Mouse (Mus musculus) brown adipose tissue, adult 24 weeks (tissue): Measurements from ENCODE around the gene Jak3. TPM values are rescaled to one million over a fixed set of nuclear protein-coding genes. Genes with fewer than 3 reads are reported as not detected.
"Not testable (repeated sequence)": the region's sequence is repeated elsewhere in the genome, so short reads cannot be mapped to it uniquely, and the experiment has no call there.

Experiments
- H3K27ac ChIP-seq: fragments of 200-500 bp; replicated peaks from 2 replicates; pipeline ENCODE4 v1.5.1; 2012; ENCODE audit warnings: low read depth, mild to moderate bottlenecking, low read length
- H3K4me1 ChIP-seq: fragments of 200-500 bp; 2 replicates; pipeline ENCODE4 v1.6.1; 2012; ENCODE audit warnings: low read length, mixed read lengths; ENCODE audit not compliant: control insufficient read depth, insufficient read depth, insufficient read length
- H3K4me3 ChIP-seq: fragments of 200-500 bp; 2 replicates; pipeline ENCODE4 v1.5.1; 2012; ENCODE audit warnings: low read depth, mild to moderate bottlenecking, low read length, moderate library complexity; ENCODE audit not compliant: insufficient read depth
- polyA plus RNA-seq: library from polyadenylated mRNA; stranded (reverse); fragments of >200 nt; gene quantifications from 2 replicates; pipeline ENCODE4 v1.2.4, GENCODE M21; 2012; ENCODE audit not compliant: missing spikeins, insufficient read depth, insufficient read length

Gene Jak3
- polyA plus RNA-seq, 1 experiment: 13.9 TPM

DNA sequence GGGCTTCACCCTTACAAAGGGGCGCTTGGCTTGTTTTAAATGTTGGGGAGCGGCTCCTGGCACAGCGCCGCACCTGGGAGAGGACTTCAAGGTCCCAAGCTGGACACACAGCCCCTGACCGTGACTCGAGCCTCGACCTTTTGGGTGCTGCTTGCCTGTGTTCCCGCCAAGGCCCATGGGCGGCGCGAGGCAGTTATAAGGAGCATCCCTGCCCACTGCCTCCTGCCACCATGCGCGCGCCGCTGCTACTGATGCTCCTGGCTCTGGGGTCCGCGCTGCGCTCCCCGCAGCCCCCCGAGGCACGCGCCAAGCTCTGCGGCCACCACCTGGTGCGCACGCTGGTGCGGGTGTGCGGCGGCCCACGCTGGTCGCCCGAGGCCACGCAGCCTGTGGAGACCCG, 12.9 kb downstream of the Jak3 start, which contains the start of gene Insl3:
Insl3 (plus strand) TSS at position 187 of the 400 bp plus-strand sequence.
- Histone ChIP-seq H3K4me1 (no peaks in the 10 kb centered on the region; the same call in 1 of the 2 replicates), H3K27ac (no peak within 1 kb of the TSS), H3K4me3 (no peak within 1 kb of the TSS)

DNA sequence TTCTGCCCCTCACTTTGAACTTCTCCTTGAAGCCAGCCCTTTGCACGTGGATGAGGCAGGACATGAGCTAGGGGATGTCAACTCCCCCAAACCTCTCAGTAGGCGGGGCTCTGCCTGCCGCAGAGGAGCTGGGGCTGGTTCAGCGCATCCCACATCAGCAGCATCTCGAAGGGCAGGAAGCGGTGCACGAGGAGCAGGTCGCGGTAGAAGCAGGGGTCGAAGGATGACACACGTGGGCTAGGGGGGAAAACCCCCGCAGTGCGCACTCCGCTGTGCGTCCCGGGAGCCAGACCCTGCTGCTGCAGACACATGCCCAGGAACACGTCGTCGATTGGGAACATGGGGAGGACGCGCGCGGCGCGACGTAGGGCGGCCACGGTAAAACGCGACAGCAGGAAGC, 16.4 kb downstream of the Jak3 start:
- no peak overlapping the region for H3K4me3 ChIP-seq
- no peaks in the 10 kb centered on the region; the same call in 1 of the 2 replicates for H3K4me1 ChIP-seq

DNA sequence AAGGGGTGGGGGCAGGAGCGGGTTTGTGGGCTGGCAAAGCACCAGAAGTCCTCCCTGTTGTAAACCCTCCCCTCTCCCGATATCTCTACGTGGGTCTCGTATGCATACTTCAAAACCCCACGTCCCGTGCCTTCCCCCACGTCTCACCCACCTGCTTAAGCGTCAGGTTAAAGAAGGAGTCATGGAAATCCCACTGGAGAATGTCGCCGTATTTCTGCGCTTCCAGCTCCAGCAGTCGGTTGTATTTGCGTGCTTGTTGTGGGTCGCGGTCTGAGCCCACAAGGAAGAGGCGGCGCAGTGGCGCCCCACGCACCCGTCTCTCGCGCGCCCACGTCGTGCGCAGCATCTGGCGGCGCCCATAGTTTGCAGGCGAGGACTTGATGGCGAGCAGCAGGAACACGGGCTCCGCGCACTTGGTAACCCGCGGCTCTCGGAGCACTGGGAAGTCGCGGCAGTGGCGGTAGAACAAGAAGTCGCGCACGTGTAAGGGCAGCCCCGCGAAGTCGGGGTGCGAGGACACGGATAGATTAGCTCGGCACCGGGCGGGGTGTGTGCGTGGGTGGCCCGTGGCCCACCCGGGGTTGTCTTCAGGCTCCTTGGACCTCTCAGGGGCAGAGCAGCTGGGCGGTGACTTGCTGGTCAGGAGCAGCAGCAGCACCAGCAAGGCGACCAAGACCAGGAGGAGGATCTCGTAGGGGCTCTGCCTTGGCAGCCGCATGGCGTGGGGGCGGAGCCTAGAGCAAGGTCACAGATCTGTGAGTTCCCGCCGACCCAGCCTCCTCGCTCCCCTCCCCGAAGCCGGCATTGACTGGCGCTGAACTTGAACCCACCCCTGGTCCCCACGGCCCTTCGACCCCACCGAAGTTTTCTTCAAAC, 17.3 kb downstream of the Jak3 start:
- no peak overlapping the region for H3K4me3 ChIP-seq
- H3K4me1 ChIP-seq: no peaks in the 10 kb centered on the region; the same call in 1 of the 2 replicates
- H3K27ac ChIP-seq: no peak overlapping the region

More for the DNA sequence above, 16.4 kb downstream of the Jak3 start:
- no peak overlapping the region for H3K27ac ChIP-seq

DNA sequence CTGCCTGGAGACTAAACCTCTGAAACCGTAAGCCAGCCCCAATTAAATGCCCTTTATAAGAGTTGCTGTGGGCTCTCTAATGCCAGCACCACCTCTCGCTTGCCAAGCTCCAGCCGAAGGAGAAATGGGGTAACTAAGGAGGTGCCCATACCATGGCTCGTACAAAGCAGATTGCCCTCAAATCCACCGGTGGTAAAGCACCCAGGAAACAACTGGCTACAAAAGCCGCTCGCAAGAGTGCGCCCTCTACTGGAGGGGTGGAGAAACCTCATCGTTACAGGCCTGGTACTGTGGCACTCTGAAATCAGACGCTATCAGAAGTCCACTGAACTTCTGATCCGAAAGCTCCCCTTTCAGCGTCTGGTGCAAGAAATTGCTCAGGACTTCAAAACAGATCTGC, 19.4 kb downstream of the Jak3 start:
- H3K27ac ChIP-seq, H3K4me1 ChIP-seq, H3K4me3 ChIP-seq: not testable (repeated sequence)

DNA sequence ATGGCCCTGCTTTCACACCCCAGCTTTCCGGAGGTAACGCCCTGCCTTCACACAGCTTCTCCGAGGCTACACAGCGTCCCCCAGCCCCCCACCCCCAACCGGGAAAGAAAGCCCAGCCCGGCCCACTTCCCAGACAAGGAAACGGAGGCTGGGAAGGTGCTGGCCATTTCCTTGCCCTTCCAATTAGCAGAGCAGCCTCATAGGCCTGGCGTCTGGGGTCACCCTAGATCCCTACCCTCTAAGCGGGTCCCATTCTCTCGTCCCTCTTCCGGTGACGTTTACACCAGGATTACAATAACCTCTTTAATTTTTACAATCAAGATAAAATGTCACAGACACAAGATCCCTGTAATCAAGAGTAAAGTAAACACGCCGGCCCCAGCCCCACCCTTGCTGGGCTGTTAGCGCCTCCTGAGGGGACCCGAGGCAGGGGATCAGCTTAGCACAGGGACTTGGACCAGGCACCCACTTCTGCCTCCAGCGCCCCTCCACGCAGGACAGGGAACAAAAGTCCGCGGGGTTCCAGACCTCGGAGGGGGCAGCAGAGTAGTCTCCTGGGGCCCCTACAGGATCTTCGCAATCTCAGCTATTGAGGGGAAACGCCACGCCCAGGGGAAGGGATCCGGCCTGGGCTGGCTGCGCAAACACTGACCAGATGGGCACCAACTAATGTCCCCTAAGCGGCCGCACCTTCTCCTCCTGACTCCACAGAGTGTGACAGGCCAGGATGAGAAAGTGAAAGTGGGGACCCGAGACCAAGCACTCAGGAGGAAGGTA, 24.6 kb downstream of the Jak3 start:
- H3K27ac ChIP-seq: peak overlapping the region; percentile 94
- H3K4me3 ChIP-seq: peak overlapping the region; percentile 83
- H3K4me1 ChIP-seq: no peaks in the 10 kb centered on the region

DNA sequence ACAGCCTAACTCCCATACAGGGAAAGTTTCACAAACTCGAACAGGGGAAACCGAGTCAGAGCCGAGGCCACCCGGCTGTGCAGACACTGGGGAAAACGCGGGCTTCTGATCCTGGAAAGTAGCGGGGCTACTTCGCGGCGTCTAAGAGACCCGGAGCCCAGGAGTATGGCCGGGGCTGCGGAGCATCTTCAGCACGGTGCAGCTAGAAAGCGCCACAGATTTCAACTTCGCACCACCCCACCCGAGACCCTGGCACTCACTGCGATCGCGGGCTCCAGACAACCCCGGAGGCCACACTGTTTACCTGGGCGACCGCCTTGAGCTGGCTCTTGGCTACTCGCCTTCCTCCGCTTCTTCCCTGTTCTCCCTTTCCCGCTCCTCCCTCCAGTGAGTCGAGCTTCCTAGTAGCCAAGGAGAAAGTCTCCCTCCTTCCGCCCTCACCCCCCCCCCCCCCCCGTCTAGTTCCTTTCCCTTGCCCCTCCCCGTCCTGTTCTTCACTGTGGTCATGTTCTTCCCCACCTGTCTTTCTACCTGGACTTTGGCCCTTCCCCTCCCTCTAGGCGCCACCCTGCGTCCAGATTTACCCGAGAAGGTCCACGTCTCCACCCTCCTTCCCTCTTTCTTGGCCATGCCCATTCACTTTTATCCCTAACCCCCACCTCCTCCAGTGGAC, 25.5 kb downstream of the Jak3 start, which contains the start of gene B3gnt3:
B3gnt3 (minus strand) TSS at position 376 of the 673 bp plus-strand sequence.
- H3K4me3 ChIP-seq: peak within 1 kb of the TSS; percentile 83
- H3K4me1 ChIP-seq: no peaks in the 10 kb centered on the region
- H3K27ac ChIP-seq: peak within 1 kb of the TSS; percentile 94

DNA sequence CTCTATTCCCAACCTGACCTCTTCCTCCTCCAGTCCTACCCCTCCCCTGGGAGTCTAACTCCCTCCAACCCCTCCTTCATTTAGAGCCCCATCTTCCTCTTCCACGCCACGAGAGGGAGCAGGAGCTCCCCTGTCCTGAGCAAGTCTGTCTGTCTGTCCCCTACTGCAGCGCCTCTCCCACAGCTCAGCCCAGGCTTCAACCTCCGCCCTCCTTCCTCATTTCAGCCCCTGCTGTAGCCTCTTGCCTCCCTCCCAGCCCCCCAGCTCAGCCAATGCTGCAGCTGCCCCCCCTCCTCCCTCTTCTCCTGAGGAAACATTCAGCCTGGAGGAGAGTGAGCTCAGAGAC, 26.0 kb downstream of the Jak3 start:
- H3K4me1 ChIP-seq: no peaks in the 10 kb centered on the region
- peak overlapping the region; percentile 34 for H3K4me3 ChIP-seq
- H3K27ac ChIP-seq: 0 out of 2 replicates have a peak overlapping the region, but pooled peaks have one; percentile 55

DNA sequence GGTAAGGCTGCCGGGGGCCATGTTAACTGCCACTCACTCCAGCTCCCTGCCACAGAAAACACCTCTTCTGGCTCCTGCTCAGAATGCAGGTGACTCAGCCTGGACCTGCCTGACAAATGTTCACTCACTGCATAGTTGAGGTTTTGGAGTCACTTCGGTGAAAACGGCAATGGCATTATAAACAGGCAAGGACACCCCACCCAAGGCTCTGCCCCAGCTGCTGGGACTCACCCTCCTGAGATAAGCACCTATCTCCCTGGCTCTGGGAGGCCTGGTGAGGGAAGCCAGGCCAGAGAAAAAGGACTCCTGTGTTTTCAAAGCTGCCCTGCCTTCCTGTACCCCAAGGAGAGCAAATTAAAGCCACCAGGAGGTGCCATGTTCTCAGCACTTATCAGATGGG, 26.8 kb downstream of the Jak3 start:
- H3K4me3 ChIP-seq: no peak overlapping the region
- H3K27ac ChIP-seq: no peak overlapping the region
- no peaks in the 10 kb centered on the region for H3K4me1 ChIP-seq

DNA sequence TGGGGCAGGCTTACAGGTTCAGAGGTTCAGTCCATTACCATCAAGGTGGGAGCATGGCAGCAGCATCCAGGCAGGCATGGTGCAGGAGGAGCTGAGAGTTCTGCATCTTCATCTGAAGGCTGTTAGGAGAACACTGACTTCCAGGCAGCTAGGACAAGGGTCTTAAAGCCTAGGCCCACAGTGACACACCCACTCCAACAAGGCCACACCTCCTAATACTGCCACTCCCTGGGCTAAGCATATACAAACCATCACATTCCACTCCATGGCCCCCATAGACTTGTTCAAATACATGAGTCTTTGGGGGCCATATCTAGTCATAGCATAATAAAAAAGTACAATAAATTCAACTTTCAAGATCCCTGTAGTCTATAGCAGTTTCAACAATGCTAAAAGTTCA, 27.3 kb downstream of the Jak3 start:
- H3K4me3 ChIP-seq, H3K4me1 ChIP-seq, H3K27ac ChIP-seq: not testable (repeated sequence)

DNA sequence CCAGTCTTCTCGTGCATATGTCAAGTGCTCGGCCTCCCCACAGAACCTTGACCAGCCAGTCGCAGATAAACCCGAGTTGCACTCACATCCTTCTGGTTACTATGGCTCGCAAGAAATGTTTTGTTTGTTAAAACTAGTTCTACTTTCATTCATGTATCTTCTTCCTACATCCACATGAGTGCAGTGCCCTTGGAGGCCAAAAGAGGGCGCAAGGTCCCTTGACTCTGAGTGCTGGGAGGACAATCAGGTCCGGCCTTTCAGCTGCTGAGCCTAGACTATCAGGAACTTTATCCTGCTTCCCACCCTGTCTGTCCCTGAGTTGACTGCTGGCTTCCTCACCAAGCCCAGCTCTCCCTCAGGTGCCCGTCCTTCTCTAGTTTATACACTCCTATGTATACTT, 31.8 kb downstream of the Jak3 start:
- Histone ChIP-seq H3K4me1 (no peaks in the 10 kb centered on the region), H3K27ac (no peak overlapping the region), H3K4me3 (no peak overlapping the region)

DNA sequence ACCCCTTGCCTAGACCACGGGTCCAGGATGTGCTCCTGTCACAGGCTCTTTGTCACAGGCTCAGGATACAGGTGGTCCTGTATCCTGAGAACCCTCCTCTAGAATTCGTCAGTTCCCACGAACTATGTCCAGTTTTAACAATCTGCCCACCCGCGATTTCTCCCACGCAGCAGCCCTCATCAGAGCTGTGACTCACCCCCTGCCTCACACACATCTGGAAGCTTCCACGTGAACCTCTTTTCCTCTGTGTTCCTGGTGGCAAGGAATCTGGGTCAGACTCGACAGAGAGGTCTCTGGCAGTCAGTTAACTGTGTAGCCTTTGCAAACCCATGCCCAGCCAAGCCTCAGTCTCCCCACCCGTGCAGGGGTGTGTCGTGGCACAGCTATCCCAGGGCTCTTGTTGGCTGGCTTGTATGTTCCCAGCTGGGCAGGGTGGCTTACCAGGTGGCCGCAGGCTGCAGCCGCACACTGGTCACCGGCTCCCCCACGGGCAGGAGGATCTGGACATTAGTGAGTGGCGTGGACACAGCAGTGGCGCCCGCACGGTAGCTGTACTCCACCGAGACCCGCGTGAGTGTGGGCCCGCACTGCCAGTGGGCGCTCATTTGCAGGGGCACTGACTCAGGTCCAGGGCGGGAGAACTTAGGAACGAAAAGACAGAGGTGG, 33.2 kb downstream of the Jak3 start:
- Histone ChIP-seq H3K4me1 (no peaks in the 10 kb centered on the region), H3K4me3 (no peak overlapping the region), H3K27ac (no peak overlapping the region)

DNA sequence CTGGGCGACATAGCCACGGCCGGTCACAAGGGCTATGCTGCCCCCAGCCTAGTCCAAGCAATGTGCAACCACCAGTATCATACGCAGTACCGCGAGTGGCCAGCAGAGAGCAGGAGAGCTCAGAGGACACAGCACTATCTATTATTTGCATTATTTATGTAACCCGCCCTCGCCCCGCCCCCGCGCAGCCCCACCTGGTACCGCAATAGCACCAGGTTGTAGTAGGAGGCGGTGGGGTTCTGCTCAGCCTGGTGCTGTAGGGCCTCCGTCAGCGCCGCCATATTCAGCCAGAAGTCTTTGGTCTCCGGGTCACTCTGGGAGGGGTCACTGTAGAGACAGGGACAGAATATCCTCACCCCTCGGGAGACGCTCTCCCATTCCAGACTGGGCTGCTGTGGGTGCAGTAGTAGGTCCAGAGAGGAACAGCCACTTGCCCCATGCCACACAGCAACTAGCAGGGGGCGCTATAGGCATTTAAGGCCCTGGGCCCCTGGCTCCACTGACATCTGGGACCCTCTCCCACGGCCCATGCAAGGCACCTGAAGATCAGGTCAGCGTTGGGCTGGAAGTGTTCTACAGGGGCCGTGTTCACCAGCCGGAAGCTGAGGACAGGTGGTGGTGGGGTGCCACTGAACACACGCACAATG, 33.8 kb downstream of the Jak3 start:
- H3K4me1 ChIP-seq: no peaks in the 10 kb centered on the region
- no peak overlapping the region for H3K4me3 ChIP-seq
- no peak overlapping the region for H3K27ac ChIP-seq

DNA sequence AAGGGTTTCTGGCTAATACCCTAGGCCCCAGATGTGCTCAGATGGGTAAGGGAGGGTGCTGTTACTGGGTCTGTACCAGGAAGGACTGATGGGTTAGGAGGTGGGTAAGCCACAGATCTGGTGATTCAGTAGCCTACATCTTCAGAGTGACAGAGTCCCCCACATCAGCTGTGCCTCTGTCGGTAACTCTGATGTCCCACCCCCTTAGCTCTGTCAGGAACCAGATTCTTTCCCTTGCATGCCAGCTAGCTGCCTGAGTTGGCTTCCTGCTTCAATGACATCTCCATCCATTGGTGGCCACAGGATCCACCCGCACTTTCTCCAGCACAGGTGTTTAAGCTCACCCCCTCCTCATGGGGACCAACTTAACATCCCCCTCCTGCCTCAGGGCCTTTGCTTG, 35.5 kb downstream of the Jak3 start:
- H3K4me1 ChIP-seq: no peaks in the 10 kb centered on the region
- no peak overlapping the region for H3K4me3 ChIP-seq
- H3K27ac ChIP-seq: no peak overlapping the region

DNA sequence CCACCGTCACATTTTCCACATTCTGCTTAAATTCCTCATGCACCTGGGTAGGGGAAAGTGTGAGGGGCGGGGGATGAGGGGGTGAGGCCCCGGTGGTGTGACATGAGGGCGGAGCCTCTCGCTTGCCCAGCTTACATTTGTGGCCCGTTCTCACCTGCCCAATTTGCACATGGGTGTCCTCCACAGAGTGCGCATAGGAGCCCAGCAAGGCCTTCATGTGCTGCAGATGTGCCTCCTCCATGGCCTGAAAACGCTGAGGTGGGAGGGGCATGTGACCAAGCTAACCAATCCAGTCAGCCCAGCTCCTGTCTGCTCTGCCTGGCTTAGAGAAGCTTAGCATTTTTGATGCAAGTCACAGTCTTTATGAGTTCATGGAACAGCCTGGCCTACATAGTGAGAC, 39.4 kb downstream of the Jak3 start:
- Histone ChIP-seq H3K27ac (no peak overlapping the region), H3K4me3 (no peak overlapping the region), H3K4me1 (no peaks in the 10 kb centered on the region)
